Mouse (Mus musculus) hindbrain, postnatal 0 days (tissue): ENCODE measurements around the gene Stat4. TPM values are rescaled to one million over a fixed set of nuclear protein-coding genes. Genes with fewer than 3 reads are reported as not detected.

Source experiments
- ATAC-seq: fragments of 200-750 bp; cut with Nextera tagmentation; 2 replicates; pipeline ENCODE4 v1.8.0; 2017; ENCODE audit warnings: mild to moderate bottlenecking, moderate TSS enrichment, moderate library complexity
- DNase-seq: peaks from one replicate; pipeline ENCODE4 v3.0.0-alpha.2; 2015; ENCODE audit warnings: low spot score
- H3K27ac ChIP-seq: fragments of 300-500 bp; sonication (generic); 2 replicates; pipeline ENCODE4 v1.5.1; 2014; ENCODE audit warnings: mild to moderate bottlenecking
- H3K27me3 ChIP-seq: fragments of 300-500 bp; sonication (generic); 2 replicates; pipeline ENCODE4 v1.6.1; 2014; ENCODE audit warnings: low read length, mixed read lengths; ENCODE audit not compliant: insufficient read depth
- H3K36me3 ChIP-seq: fragments of 300-500 bp; sonication (generic); 2 replicates; pipeline ENCODE4 v1.6.1; 2014; ENCODE audit warnings: low read length, mixed read lengths; ENCODE audit not compliant: insufficient read depth
- H3K4me1 ChIP-seq: fragments of 300-500 bp; sonication (generic); 2 replicates; pipeline ENCODE4 v1.6.1; 2014; ENCODE audit warnings: antibody characterized with exemption, low read length, mixed read lengths; ENCODE audit not compliant: insufficient read depth
- H3K4me2 ChIP-seq: fragments of 300-500 bp; sonication (generic); 2 replicates; pipeline ENCODE4 v1.6.1; 2014; ENCODE audit warnings: low read depth, mild to moderate bottlenecking, low read length, moderate library complexity, mixed read lengths
- H3K4me3 ChIP-seq: fragments of 300-500 bp; sonication (generic); 2 replicates; pipeline ENCODE4 v1.5.1; 2014; ENCODE audit warnings: low read length
- H3K9ac ChIP-seq: fragments of 300-500 bp; sonication (generic); replicated peaks from 2 replicates; pipeline ENCODE4 v1.6.1; 2014; ENCODE audit warnings: mild to moderate bottlenecking, low read length, moderate library complexity, mixed read lengths
- H3K9me3 ChIP-seq: fragments of 300-500 bp; sonication (generic); 2 replicates; pipeline ENCODE4 v1.6.1; 2016; ENCODE audit warnings: low read length, mixed read lengths
- CTCF ChIP-seq: IDR thresholded peaks from 2 replicates; pipeline ENCODE4 v1.5.1; 2016; ENCODE audit warnings: antibody characterized with exemption, control low read depth, low read depth
- WGBS: fragments of 180-500 bp; shearing (Covaris S2); extraction: QIAGEN DNeasy Blood & Tissue Kit; methylation state at CpG from one replicate; pipeline ENCODE4 v1.1.7; 2014; 5-methylcytosine and 5-hydroxymethylcytosine counted together
- polyA plus RNA-seq: library from polyadenylated mRNA; unstranded; fragments of >200 nt; fragmentation: Nextera tagmentation; extraction: Ambion mirVana; gene quantifications from 2 replicates; pipeline ENCODE4 v1.2.1, GENCODE M21; 2015
- total RNA-seq: library from RNA; depleted of rRNA; stranded (reverse); fragments of >200 nt; gene quantifications from 2 replicates; pipeline ENCODE4 v1.2.3, GENCODE M21; 2014

Gene Stat4
- total and polyA plus RNA-seq, 2 experiments from 2014 or later: 0.31 to 0.78 TPM

GRCm38 (mm10) chr1:52057153-52057552 lies 70.2 kb downstream of the Stat4 start:
- no peak overlapping the region for H3K27ac ChIP-seq
- ATAC-seq: no peak
- 76% methylated on average over 5 of the region's 5 CpGs for WGBS

GRCm38 (mm10) chr1:52066276-52066675 lies 79.3 kb downstream of the Stat4 start:
- DNase-seq (no peak), ATAC-seq (no peak)
- 86% methylated on average over 1 of the region's 1 CpGs for WGBS

More at GRCm38 (mm10) chr1:52057153-52057552, 70.2 kb downstream of the Stat4 start:
- H3K4me3 ChIP-seq: no peak overlapping the region
- H3K9ac ChIP-seq: no peak overlapping the region
- TF ChIP-seq CTCF: no peak
- H3K4me1 ChIP-seq: no peaks in the 10 kb centered on the region
- H3K9me3 ChIP-seq: no peaks in the 10 kb centered on the region
- H3K27me3 ChIP-seq: no peaks in the 10 kb centered on the region
- no peak overlapping the region for H3K4me2 ChIP-seq
- H3K36me3 ChIP-seq: no peaks in the 10 kb centered on the region
- DNase-seq: no peak

GRCm38 (mm10) chr1:52066694-52067093 lies 79.7 kb downstream of the Stat4 start:
- Histone ChIP-seq H3K9ac (no peak overlapping the region), H3K27me3 (no peaks in the 10 kb centered on the region), H3K27ac (no peak overlapping the region), H3K4me1 (no peaks in the 10 kb centered on the region), H3K4me3 (no peak overlapping the region), H3K36me3 (no peaks in the 10 kb centered on the region), H3K9me3 (no peaks in the 10 kb centered on the region), H3K4me2 (no peak overlapping the region)
- 79% methylated on average over 3 of the region's 3 CpGs for WGBS
- ATAC-seq (no peak), DNase-seq (no peak)
- no peak for TF ChIP-seq CTCF

More at GRCm38 (mm10) chr1:52066276-52066675, 79.3 kb downstream of the Stat4 start:
- Histone ChIP-seq H3K27ac (no peak overlapping the region), H3K4me2 (no peak overlapping the region), H3K4me3 (no peak overlapping the region), H3K27me3 (no peaks in the 10 kb centered on the region), H3K9me3 (no peaks in the 10 kb centered on the region), H3K4me1 (no peaks in the 10 kb centered on the region), H3K36me3 (no peaks in the 10 kb centered on the region), H3K9ac (no peak overlapping the region)
- no peak for TF ChIP-seq CTCF

GRCm38 (mm10) chr1:52079724-52080367 lies 92.9 kb downstream of the Stat4 start:
- DNase-seq: peak; percentile 70
- WGBS: 10% methylated on average over 10 of the region's 10 CpGs
- Histone ChIP-seq H3K9me3 (no peaks in the 10 kb centered on the region), H3K27me3 (no peaks in the 10 kb centered on the region), H3K4me2 (0 out of 2 replicates have a peak overlapping the region, but pooled peaks have one; percentile 13), H3K9ac (no peak overlapping the region), H3K4me3 (no peak overlapping the region), H3K4me1 (peaks cover 10% of the 10 kb centered on the region; the same call in 1 of the 2 replicates), H3K27ac (no peak overlapping the region), H3K36me3 (no peaks in the 10 kb centered on the region)
- ATAC-seq: peak; percentile 66
- no peak for TF ChIP-seq CTCF

GRCm38 (mm10) chr1:52080375-52080774 lies 93.4 kb downstream of the Stat4 start:
- Histone ChIP-seq H3K4me3 (no peak overlapping the region), H3K4me2 (0 out of 2 replicates have a peak overlapping the region, but pooled peaks have one; percentile 13), H3K27me3 (no peaks in the 10 kb centered on the region), H3K9me3 (no peaks in the 10 kb centered on the region), H3K9ac (no peak overlapping the region), H3K36me3 (no peaks in the 10 kb centered on the region), H3K4me1 (peaks cover 10% of the 10 kb centered on the region; the same call in 1 of the 2 replicates), H3K27ac (no peak overlapping the region)
- no peak for TF ChIP-seq CTCF
- whole genome bisulfite sequencing: 9% methylated on average over 8 of the region's 8 CpGs
- DNase-seq (no peak), ATAC-seq (no peak)

- no peak overlapping the region for H3K27ac ChIP-seq
- no peaks in the 10 kb centered on the region for H3K36me3 ChIP-seq
- WGBS: 29% methylated on average over 4 of the region's 4 CpGs
- no peaks in the 10 kb centered on the region for H3K27me3 ChIP-seq
- H3K9ac ChIP-seq: no peak overlapping the region
- H3K4me3 ChIP-seq: no peak overlapping the region
- peak; percentile 70 for DNase-seq
- H3K4me2 ChIP-seq: no peak overlapping the region
- ATAC-seq: 0 out of 2 replicates have a peak, but pooled peaks have one; percentile 53
- no peaks in the 10 kb centered on the region for H3K4me1 ChIP-seq
- no peaks in the 10 kb centered on the region for H3K9me3 ChIP-seq
- TF ChIP-seq CTCF: peak; percentile 62
Observed at GRCm38 (mm10) chr1:52086236-52086635, 99.3 kb downstream of the Stat4 start.

GRCm38 (mm10) chr1:52087128-52087527 lies 100.2 kb downstream of the Stat4 start:
- no peak for DNase-seq
- Histone ChIP-seq H3K4me2 (no peak overlapping the region), H3K27me3 (no peaks in the 10 kb centered on the region), H3K4me3 (no peak overlapping the region), H3K4me1 (no peaks in the 10 kb centered on the region), H3K27ac (no peak overlapping the region), H3K9me3 (no peaks in the 10 kb centered on the region), H3K9ac (no peak overlapping the region), H3K36me3 (no peaks in the 10 kb centered on the region)
- no peak for TF ChIP-seq CTCF
- 75% methylated on average over 1 of the region's 1 CpGs for WGBS
- ATAC-seq: no peak
